Mouse (Mus musculus) T-cell, adult 66 days (primary cell): ENCODE results near the gene Arl4a. TPM values are rescaled to one million over a fixed set of nuclear protein-coding genes. Genes with fewer than 3 reads are reported as not detected.

Source experiments
- total RNA-seq, 2 experiments: library from RNA; stranded (reverse); gene quantifications; 3 replicates in 1 of 2; 4 replicates in 1 of 2; pipeline ENCODE4 v1.2.4; 2023

The Arl4a gene
- 10 to 100 TPM; 34.6 to 35.5 TPM for total RNA-seq

DNA sequence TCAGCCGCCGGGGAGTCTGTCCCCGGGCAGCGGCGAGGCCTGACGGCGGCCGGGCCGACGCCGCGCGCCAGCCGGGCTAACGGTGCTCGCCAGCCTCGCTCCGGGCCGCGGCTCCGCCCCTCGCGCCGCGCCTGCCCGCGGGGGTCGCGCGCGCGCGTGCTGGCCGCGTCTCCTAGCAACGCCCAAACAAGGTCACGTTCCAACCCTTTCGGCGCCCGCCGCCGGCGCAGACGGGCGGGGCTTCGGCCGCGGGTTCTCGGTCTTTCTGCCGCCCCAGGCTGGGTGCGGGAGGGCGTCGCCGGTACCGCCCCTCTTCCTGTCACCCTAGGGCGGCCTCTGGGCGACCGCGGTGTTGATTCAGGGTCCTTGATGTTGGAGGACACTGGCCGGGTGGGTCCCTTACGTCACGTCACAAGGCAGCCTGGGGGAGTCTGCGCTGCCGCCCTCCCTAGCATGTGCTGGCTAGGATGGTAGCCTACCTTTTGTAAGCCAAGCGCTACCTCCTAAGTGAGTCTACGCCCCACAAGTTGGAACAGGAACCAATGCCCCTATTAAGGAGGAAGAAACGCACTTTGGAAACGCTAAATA is at the start of gene Arl4a:
Arl4a (minus strand) TSS at position 150 of the 588 bp plus-strand sequence.

Other genes starting within 250 kb of the Arl4a start
- 1 to 10 TPM; 1.9 to 2.0 TPM for gene Scin, start 96.2 kb upstream of the Arl4a start, total RNA-seq
- gene Lsmem1, start 161.5 kb upstream of the Arl4a start, total RNA-seq, result under 1 TPM; 0.47 to 0.59 TPM
- 100 to 1,000 TPM; 223 to 250 TPM for gene Ifrd1, start 210.5 kb upstream of the Arl4a start, total RNA-seq